Mouse (Mus musculus): ENCODE measurements at regions not wholly inside any gene's neighbourhood (a gene's known extent, or its start where the extent isn't known, plus 50 kb on each side); places are given as distances from the start of the nearest gene placed in this dataset.
"Not testable (repeated sequence)": the region's sequence is repeated elsewhere in the genome, so short reads cannot be mapped to it uniquely, and the experiment has no call there.

DNA sequence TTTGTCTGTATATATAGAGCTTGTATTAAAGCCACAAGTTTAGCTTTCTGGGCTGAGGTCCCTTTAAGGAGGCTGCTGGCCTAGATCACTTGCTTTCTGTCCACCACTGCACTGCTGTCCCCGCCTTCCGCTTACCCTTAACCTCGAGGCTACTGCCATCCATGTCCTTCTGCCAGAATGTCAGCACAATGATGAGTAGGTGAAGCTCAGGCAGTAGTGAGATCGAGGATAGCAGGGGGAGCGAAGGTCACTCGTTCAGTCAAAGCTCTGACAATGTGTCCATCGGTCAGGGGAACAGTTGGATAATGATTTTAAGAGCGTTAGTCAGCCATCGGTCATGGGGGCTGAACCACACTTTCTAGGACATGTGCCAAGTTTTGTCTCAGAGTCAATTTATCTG, 89.6 kb downstream of the Gm3604 start:
- not testable (repeated sequence) for H3K4me3 ChIP-seq (replicated peaks; ENCODE audit: low read length); H3K27me3 ChIP-seq (ENCODE audit: insufficient read depth, low read length); H3K4me1 ChIP-seq (replicated peaks; ENCODE audit: low read depth, low read length); H3K9me3 ChIP-seq (ENCODE audit: low read length); H3K36me3 ChIP-seq (ENCODE audit: insufficient read depth, low read length)

DNA sequence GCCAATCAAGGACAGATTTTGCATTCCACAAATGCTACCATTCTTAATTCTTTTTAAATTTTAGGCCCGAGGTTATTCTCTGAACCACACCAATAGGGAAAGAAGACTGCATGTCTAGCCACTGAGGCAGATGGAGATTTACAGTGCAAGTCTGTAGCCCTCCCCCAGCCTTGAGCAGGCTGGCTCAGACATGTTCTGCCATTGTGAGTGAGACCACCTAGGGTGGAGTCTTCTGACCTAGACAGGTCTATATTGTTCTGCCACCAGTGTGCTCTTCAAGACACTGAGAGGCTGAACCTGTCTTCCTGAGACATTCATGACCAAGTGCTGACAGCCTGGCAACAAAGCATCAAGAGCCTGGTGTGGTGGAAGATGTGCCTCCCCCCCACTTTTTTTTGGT, 96.1 kb downstream of the Gm3604 start:
- no peaks in the 10 kb centered on the region for H3K4me1 ChIP-seq (replicated peaks; ENCODE audit: low read depth, low read length)
- TF ChIP-seq NANOG (IDR thresholded peaks at IDR 0.05; ENCODE audit: borderline replicate concordance, low read length) (no peak), CTCF (conservative IDR thresholded peaks at IDR 0.05; ENCODE audit: low read length) (no peak), POU5F1 (IDR thresholded peaks at IDR 0.05; ENCODE audit: borderline replicate concordance, low read length) (no peak)
- peaks cover 27% of the 10 kb centered on the region for H3K36me3 ChIP-seq (ENCODE audit: insufficient read depth, low read length)
- no peaks in the 10 kb centered on the region for H3K27me3 ChIP-seq (ENCODE audit: insufficient read depth, low read length)
- peaks cover 60% of the 10 kb centered on the region for H3K9me3 ChIP-seq (ENCODE audit: low read length)
- no peak overlapping the region for H3K4me3 ChIP-seq (replicated peaks; ENCODE audit: low read length)

Measured in E14TG2a.4 (cell line).